Mouse (Mus musculus) embryonic facial prominence, embryonic 11.5 days (tissue): ENCODE measurements at regions not wholly inside any gene's neighbourhood (a gene's known extent, or its start where the extent isn't known, plus 50 kb on each side); places are given as distances from the start of the nearest gene placed in this dataset.

Experiments
- ATAC-seq: fragments of 200-750 bp; cut with Nextera tagmentation; replicated peaks from 2 replicates; pipeline ENCODE4 v1.8.0; 2017; ENCODE audit warnings: low read depth; ENCODE audit not compliant: insufficient number of reproducible peaks, low FRiP score, low TSS enrichment
- DNase-seq: peaks from one replicate; pipeline ENCODE4 v3.0.0-alpha.2; 2015; ENCODE audit warnings: low spot score
- H3K27ac ChIP-seq: fragments of 300-500 bp; sonication (generic); replicated peaks from 2 replicates; pipeline ENCODE4 v1.5.1; 2014; ENCODE audit warnings: mild to moderate bottlenecking, low read depth, low read length, control low read depth
- H3K27me3 ChIP-seq: fragments of 300-500 bp; sonication (generic); 2 replicates; pipeline ENCODE4 v1.6.1; 2014; ENCODE audit warnings: mild to moderate bottlenecking, low read length, moderate library complexity, mixed read lengths; ENCODE audit not compliant: control insufficient read depth, insufficient read depth
- H3K36me3 ChIP-seq: fragments of 300-500 bp; sonication (generic); replicated peaks from 2 replicates; pipeline ENCODE4 v1.6.1; 2014; ENCODE audit warnings: low read depth, mild to moderate bottlenecking, low read length, moderate library complexity, mixed read lengths; ENCODE audit not compliant: control insufficient read depth, insufficient read depth
- H3K4me1 ChIP-seq: fragments of 300-500 bp; sonication (generic); 2 replicates; pipeline ENCODE4 v1.6.1; 2014; ENCODE audit warnings: low read length, mixed read lengths; ENCODE audit not compliant: control insufficient read depth, insufficient read depth
- H3K4me2 ChIP-seq: fragments of 300-500 bp; sonication (generic); 2 replicates; pipeline ENCODE4 v1.6.1; 2014; ENCODE audit warnings: low read depth, mild to moderate bottlenecking, control low read depth, low read length, moderate library complexity
- H3K4me3 ChIP-seq: fragments of 300-500 bp; sonication (generic); 2 replicates; pipeline ENCODE4 v1.5.1; 2014; ENCODE audit warnings: low read depth, low read length, control low read depth
- H3K9ac ChIP-seq: fragments of 300-500 bp; sonication (generic); replicated peaks from 2 replicates; pipeline ENCODE4 v1.6.1; 2014; ENCODE audit warnings: mild to moderate bottlenecking, control low read depth, low read length
- H3K9me3 ChIP-seq: fragments of 300-500 bp; sonication (generic); replicated peaks from 2 replicates; pipeline ENCODE4 v1.6.1; 2016; ENCODE audit warnings: mild to moderate bottlenecking, low read length, inconsistent platforms, mixed read lengths; ENCODE audit not compliant: control insufficient read depth
- WGBS: fragments of 180-500 bp; shearing (Covaris S2); extraction: QIAGEN DNeasy Blood & Tissue Kit; methylation state at CpG from one replicate; pipeline ENCODE4 v1.1.7; 2014; 5-methylcytosine and 5-hydroxymethylcytosine counted together

GRCm38 (mm10) chr14:106190721-106191120 lies 84.7 kb downstream of the Trim52 start:
- 49% methylated on average over 4 of the region's 4 CpGs for WGBS
- ATAC-seq (no peak), DNase-seq (no peak)
- Histone ChIP-seq H3K36me3 (no peaks in the 10 kb centered on the region), H3K4me2 (no peak overlapping the region), H3K27me3 (no peaks in the 10 kb centered on the region), H3K4me1 (no peaks in the 10 kb centered on the region), H3K9ac (no peak overlapping the region), H3K4me3 (no peak overlapping the region), H3K27ac (no peak overlapping the region), H3K9me3 (no peaks in the 10 kb centered on the region)

GRCm38 (mm10) chr14:106193583-106193982 lies 87.6 kb downstream of the Trim52 start:
- H3K9me3 ChIP-seq = no peaks in the 10 kb centered on the region
- DNase-seq (no peak), ATAC-seq (no peak)
- no peak overlapping the region for H3K9ac ChIP-seq
- H3K27me3 ChIP-seq = no peaks in the 10 kb centered on the region
- H3K36me3 ChIP-seq = no peaks in the 10 kb centered on the region
- no peaks in the 10 kb centered on the region for H3K4me1 ChIP-seq
- no peak overlapping the region for H3K27ac ChIP-seq
- no peak overlapping the region for H3K4me2 ChIP-seq
- H3K4me3 ChIP-seq = no peak overlapping the region
- WGBS = 84% methylated on average over 2 of the region's 2 CpGs

GRCm38 (mm10) chr14:106194104-106194503 lies 88.1 kb downstream of the Trim52 start:
- Histone ChIP-seq H3K27me3 (no peaks in the 10 kb centered on the region), H3K4me2 (no peak overlapping the region), H3K9ac (no peak overlapping the region), H3K27ac (no peak overlapping the region), H3K36me3 (no peaks in the 10 kb centered on the region), H3K9me3 (no peaks in the 10 kb centered on the region), H3K4me1 (no peaks in the 10 kb centered on the region), H3K4me3 (no peak overlapping the region)
- no peak for ATAC-seq
- 80% methylated on average over 1 of the region's 1 CpGs for WGBS
- DNase-seq = no peak

- ATAC-seq (no peak), DNase-seq (peak; percentile 32)
- no peaks in the 10 kb centered on the region for H3K4me1 ChIP-seq
- no peaks in the 10 kb centered on the region for H3K27me3 ChIP-seq
- H3K36me3 ChIP-seq = no peaks in the 10 kb centered on the region
- no peak overlapping the region for H3K27ac ChIP-seq
- no peaks in the 10 kb centered on the region for H3K9me3 ChIP-seq
- H3K9ac ChIP-seq = no peak overlapping the region
- no peak overlapping the region for H3K4me2 ChIP-seq
- WGBS = 38% methylated on average over 1 of the region's 1 CpGs
- H3K4me3 ChIP-seq = no peak overlapping the region
Observed at GRCm38 (mm10) chr14:106197826-106198225, 91.8 kb downstream of the Trim52 start.

- H3K36me3 ChIP-seq = no peaks in the 10 kb centered on the region
- no peaks in the 10 kb centered on the region for H3K27me3 ChIP-seq
- ATAC-seq (no peak), DNase-seq (no peak)
- H3K4me3 ChIP-seq = no peak overlapping the region
- no peak overlapping the region for H3K9ac ChIP-seq
- H3K4me1 ChIP-seq = no peaks in the 10 kb centered on the region
- no peaks in the 10 kb centered on the region for H3K9me3 ChIP-seq
- H3K27ac ChIP-seq = no peak overlapping the region
- 86% methylated on average over 2 of the region's 2 CpGs for WGBS
- no peak overlapping the region for H3K4me2 ChIP-seq
Observed at GRCm38 (mm10) chr14:106199109-106199508, 93.1 kb downstream of the Trim52 start.

- H3K9ac ChIP-seq = no peak overlapping the region
- no peak overlapping the region for H3K27ac ChIP-seq
- H3K9me3 ChIP-seq = no peaks in the 10 kb centered on the region
- WGBS = 63% methylated on average over 1 of the region's 1 CpGs
- H3K4me1 ChIP-seq = no peaks in the 10 kb centered on the region
- H3K4me2 ChIP-seq = no peak overlapping the region
- H3K27me3 ChIP-seq = no peaks in the 10 kb centered on the region
- no peaks in the 10 kb centered on the region for H3K36me3 ChIP-seq
- no peak overlapping the region for H3K4me3 ChIP-seq
- no peak for ATAC-seq
- DNase-seq = no peak
Observed at GRCm38 (mm10) chr14:106199536-106200319, 93.7 kb downstream of the Trim52 start.

GRCm38 (mm10) chr14:106211062-106211461 lies 105.1 kb downstream of the Trim52 start:
- Histone ChIP-seq H3K4me1 (no peaks in the 10 kb centered on the region), H3K4me2 (no peak overlapping the region), H3K9ac (no peak overlapping the region), H3K27ac (no peak overlapping the region), H3K36me3 (no peaks in the 10 kb centered on the region), H3K27me3 (no peaks in the 10 kb centered on the region), H3K9me3 (no peaks in the 10 kb centered on the region), H3K4me3 (no peak overlapping the region)
- DNase-seq (no peak), ATAC-seq (no peak)
- 65% methylated on average over 2 of the region's 2 CpGs for WGBS

- no peaks in the 10 kb centered on the region for H3K4me1 ChIP-seq
- no peak overlapping the region for H3K4me3 ChIP-seq
- no peaks in the 10 kb centered on the region for H3K36me3 ChIP-seq
- 76% methylated on average over 3 of the region's 3 CpGs for WGBS
- H3K4me2 ChIP-seq = no peak overlapping the region
- DNase-seq (no peak), ATAC-seq (no peak)
- H3K9me3 ChIP-seq = no peaks in the 10 kb centered on the region
- H3K27me3 ChIP-seq = no peaks in the 10 kb centered on the region
- no peak overlapping the region for H3K27ac ChIP-seq
- H3K9ac ChIP-seq = no peak overlapping the region
Observed at GRCm38 (mm10) chr14:106217681-106218080, 111.7 kb downstream of the Trim52 start.
